Mouse (Mus musculus): ENCODE data around the gene Lypd5. TPM values are rescaled to one million over a fixed set of nuclear protein-coding genes. Genes with fewer than 3 reads are reported as not detected.

Lypd5 gene
- total RNA-seq, 2 experiments from 2014 or later: not detected

GRCm38 (mm10) chr7:24357899-24358298, 8.9 kb downstream of the Lypd5 start:
- ATAC-seq (replicated peaks; ENCODE audit: poor library complexity): no peak; the same call in 1 of the 2 replicates

GRCm38 (mm10) chr7:24359269-24359668, 10.3 kb downstream of the Lypd5 start:
- ATAC-seq (replicated peaks; ENCODE audit: poor library complexity): peak; percentile 78

GRCm38 (mm10) chr7:24361001-24361400, 12.0 kb downstream of the Lypd5 start:
- ATAC-seq (replicated peaks; ENCODE audit: poor library complexity): peak; percentile 11

GRCm38 (mm10) chr7:24363228-24363627, 14.2 kb downstream of the Lypd5 start:
- ATAC-seq (replicated peaks; ENCODE audit: poor library complexity): peak; percentile 30; the same call in 1 of the 2 replicates

- ATAC-seq (replicated peaks; ENCODE audit: poor library complexity): peak; percentile 71
These were observed 15.8 kb downstream of the Lypd5 start for GRCm38 (mm10) chr7:24364827-24365226.

GRCm38 (mm10) chr7:24365258-24366014, 16.4 kb downstream of the Lypd5 start:
- ATAC-seq (replicated peaks; ENCODE audit: poor library complexity): no peak

- no peak for ATAC-seq (replicated peaks; ENCODE audit: poor library complexity)
These were observed 18.0 kb downstream of the Lypd5 start for GRCm38 (mm10) chr7:24366716-24367632.

GRCm38 (mm10) chr7:24368226-24368625, 19.2 kb downstream of the Lypd5 start:
- ATAC-seq (replicated peaks; ENCODE audit: poor library complexity): no peak

GRCm38 (mm10) chr7:24368946-24369345, 19.9 kb downstream of the Lypd5 start:
- ATAC-seq (replicated peaks; ENCODE audit: poor library complexity): no peak

- ATAC-seq (replicated peaks; ENCODE audit: poor library complexity): peak; percentile 40
These were observed 20.9 kb downstream of the Lypd5 start, which contains the start of gene Kcnn4 for GRCm38 (mm10) chr7:24369731-24370541. TSS of gene Kcnn4 (plus strand) at chr7:24370263.

- peak; percentile 40 for ATAC-seq (replicated peaks; ENCODE audit: poor library complexity)
These were observed 22.2 kb downstream of the Lypd5 start for GRCm38 (mm10) chr7:24371012-24371808.

- ATAC-seq (replicated peaks; ENCODE audit: poor library complexity): no peak
These were observed 22.8 kb downstream of the Lypd5 start for GRCm38 (mm10) chr7:24371809-24372145.

- ATAC-seq (replicated peaks; ENCODE audit: poor library complexity): no peak
These were observed 23.3 kb downstream of the Lypd5 start for GRCm38 (mm10) chr7:24372300-24372699.

GRCm38 (mm10) chr7:24372786-24373185, 23.8 kb downstream of the Lypd5 start:
- ATAC-seq (replicated peaks; ENCODE audit: poor library complexity): no peak

GRCm38 (mm10) chr7:24373538-24374379, 24.8 kb downstream of the Lypd5 start:
- ATAC-seq (replicated peaks; ENCODE audit: poor library complexity): peak; percentile 23

GRCm38 (mm10) chr7:24376456-24376855, 27.5 kb downstream of the Lypd5 start:
- ATAC-seq (replicated peaks; ENCODE audit: poor library complexity): no peak

- ATAC-seq (replicated peaks; ENCODE audit: poor library complexity): peak; percentile 69
These were observed 28.3 kb downstream of the Lypd5 start for GRCm38 (mm10) chr7:24377091-24377865.

GRCm38 (mm10) chr7:24378049-24378701, 29.2 kb downstream of the Lypd5 start:
- no peak for ATAC-seq (replicated peaks; ENCODE audit: poor library complexity)
